Mouse (Mus musculus): ENCODE data around the gene Zfp799.
"Not testable (repeated sequence)": the region's sequence is repeated elsewhere in the genome, so short reads cannot be mapped to it uniquely, and the experiment has no call there.

The Zfp799 gene

DNA sequence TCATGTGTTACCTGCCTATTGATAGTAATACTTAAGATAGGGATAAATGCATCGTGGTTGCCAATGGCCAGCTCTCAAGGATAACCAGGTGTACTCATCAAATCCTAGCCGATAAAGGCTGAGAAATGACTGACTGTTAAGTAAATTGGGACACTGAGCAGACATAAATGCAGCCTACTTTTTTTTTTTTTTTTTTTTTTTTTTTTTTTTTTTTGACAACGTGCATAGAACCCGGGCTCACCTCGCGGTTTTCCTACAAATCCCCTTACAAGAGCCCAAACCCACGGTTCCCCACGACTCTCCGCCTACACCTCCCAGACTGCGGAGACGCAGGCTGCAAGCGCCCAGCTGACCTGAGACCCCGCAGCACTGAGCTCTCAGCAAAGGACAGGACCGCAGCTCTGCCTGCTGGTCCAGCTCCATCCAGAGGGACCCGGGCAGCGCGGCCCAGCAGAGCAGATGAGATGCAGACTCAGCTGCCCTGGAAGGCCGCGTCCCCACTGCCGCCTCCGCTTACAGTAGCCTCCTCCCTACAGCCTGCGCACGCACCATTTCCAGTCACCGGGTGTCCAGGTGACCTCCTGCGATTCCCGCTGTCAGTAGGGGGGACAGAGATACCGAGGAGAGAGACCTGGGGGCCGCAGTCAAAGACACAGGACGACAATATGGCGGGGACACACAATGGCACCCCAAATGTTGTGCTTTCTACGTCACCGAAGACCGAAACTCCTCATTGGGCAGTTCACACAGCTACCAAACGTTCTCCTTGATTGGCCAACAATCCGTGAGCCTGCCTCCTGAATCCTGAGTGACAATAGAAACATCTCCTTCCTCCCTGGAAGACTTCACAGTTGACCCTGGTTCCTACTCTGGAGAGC lies at the start of gene Zfp799:
TSS of gene Zfp799 (minus strand) at position 722 of the 878 bp plus-strand sequence.
- peak; percentile 73 to 76 for DNase-seq (ENCODE audit: low spot score in 2 of 2)

GRCm38 (mm10) chr17:32878773-32879172 lies 48.7 kb upstream of the Zfp799 start:
- no peak for DNase-seq (ENCODE audit: low spot score in 2 of 2)

- DNase-seq (ENCODE audit: low spot score in 2 of 2): no peak
Observed at GRCm38 (mm10) chr17:32877471-32878171, 47.6 kb upstream of the Zfp799 start.

- no peak for DNase-seq (ENCODE audit: low spot score in 2 of 2)
Observed at GRCm38 (mm10) chr17:32872696-32873095, 42.6 kb upstream of the Zfp799 start.

DNA sequence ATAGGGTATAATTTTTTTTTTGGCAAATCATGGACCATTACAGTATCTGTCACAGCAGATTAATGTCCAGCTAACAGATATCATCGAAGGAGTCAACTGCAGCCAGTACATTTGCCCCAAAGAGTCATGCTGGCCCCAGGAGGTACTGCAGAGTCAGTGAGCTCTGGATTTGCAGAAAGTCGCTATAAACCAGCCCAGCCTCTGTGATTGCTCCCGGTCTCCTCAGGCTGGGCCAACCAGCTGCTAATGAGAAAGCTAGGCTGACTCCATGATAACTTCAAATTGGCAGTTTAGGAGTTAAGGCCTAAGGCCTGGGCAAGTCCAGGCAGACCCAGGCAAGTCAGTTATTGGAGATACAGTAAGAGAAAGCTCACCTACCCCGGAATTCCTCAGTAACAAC lies 42.0 kb upstream of the Zfp799 start:
- DNase-seq (ENCODE audit: low spot score in 2 of 2): no peak

GRCm38 (mm10) chr17:32871483-32871882 lies 41.4 kb upstream of the Zfp799 start:
- no peak for DNase-seq (ENCODE audit: low spot score in 2 of 2)

GRCm38 (mm10) chr17:32867266-32867665 lies 37.2 kb upstream of the Zfp799 start:
- not testable (repeated sequence) for DNase-seq (ENCODE audit: low spot score in 2 of 2)

GRCm38 (mm10) chr17:32856713-32857112 lies 26.7 kb upstream of the Zfp799 start:
- DNase-seq (ENCODE audit: low spot score in 2 of 2): not testable (repeated sequence)

DNA sequence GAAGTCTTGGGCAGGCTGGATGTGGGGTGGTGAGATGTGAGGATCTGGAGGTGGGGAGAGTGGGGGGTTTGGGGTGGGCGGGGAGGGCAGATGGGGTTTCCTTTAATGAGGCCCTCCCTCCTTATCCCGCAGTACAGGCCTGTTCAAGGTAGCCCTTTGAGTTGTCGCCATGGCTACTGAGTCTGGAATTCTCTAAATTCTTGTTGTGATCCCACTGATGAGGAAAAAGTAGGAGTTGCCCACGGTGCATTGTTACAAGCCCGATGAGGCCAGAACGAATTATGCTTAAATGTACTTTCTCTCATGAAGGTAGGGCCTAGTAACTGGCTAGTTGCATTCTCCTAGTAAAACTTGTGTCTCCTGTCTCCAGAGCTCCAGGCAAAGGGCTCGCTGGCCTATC lies 21.5 kb upstream of the Zfp799 start:
- no peak for DNase-seq (ENCODE audit: low spot score in 2 of 2)

GRCm38 (mm10) chr17:32841388-32841787 lies 11.3 kb upstream of the Zfp799 start:
- DNase-seq (ENCODE audit: low spot score in 2 of 2): no peak

DNA sequence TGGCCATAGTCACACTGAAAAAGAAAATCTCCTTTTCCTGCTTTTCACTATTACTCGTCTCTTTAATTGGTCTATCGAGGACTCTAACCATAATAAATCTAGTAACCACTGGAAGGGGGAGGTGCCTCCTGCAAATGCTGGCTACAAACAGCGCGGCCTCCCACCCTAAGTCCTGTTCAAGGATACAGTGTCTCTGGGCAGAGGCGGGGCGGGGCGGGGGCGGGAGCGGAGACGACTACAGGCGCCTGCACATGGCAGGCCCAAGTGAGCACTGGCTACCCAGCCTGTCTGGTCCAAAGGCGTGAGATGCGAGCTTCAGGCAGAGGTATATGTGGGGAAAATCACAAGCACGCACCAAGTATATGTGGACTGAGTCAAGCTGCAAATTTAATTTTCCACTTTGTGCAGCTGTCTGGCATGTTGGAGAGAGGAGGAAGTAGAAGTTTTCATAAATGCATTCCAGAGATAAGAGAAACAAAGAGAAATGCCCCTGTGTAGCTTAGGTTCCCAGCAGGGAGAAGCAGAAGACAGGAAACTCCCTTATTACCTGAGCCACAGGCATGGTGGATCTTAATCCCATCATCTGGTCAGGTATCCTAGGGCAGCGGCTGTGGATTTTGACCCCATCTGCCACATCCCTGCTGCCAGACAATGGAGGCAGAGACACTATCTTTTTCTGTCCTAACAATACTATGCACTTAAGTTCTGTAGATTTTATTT lies 9.2 kb upstream of the Zfp799 start:
- DNase-seq (ENCODE audit: low spot score in 2 of 2): no peak

- no peak for DNase-seq (ENCODE audit: low spot score in 2 of 2)
Observed at GRCm38 (mm10) chr17:32830418-32830782, 339 bp upstream of the Zfp799 start.

- DNase-seq (ENCODE audit: low spot score in 2 of 2): no peak
Observed at GRCm38 (mm10) chr17:32816074-32816784, 13.8 kb downstream of the Zfp799 start.

GRCm38 (mm10) chr17:32814136-32814535 lies 15.9 kb downstream of the Zfp799 start:
- DNase-seq (ENCODE audit: low spot score in 2 of 2): no peak

DNA sequence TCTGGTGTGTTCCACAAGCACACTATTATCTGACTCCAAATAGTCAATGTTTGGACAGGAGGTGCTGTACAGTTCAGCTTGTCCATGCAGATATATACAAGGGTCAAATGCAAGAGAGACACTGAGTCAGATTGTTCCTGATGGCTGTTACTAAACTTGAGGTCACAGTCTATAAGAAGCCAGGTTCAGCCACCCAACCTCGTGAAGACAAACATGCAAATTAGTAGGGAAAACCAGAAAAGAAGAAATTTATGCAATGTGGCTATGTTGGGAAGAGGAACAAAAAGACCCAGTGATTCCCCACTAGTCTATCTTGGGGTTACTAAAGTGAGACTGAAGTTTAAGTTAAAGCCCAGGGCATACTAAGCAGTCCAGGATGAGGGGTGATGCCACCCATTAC lies 19.4 kb downstream of the Zfp799 start:
- no peak for DNase-seq (ENCODE audit: low spot score in 2 of 2)

GRCm38 (mm10) chr17:32809544-32810374 lies 20.3 kb downstream of the Zfp799 start, which contains the start of gene Zfp811:
Zfp811 (minus strand) TSS chr17:32809931.
- peak; percentile 45 to 49 for DNase-seq (ENCODE audit: low spot score in 2 of 2)

- no peak for DNase-seq (ENCODE audit: low spot score in 2 of 2)
Observed at GRCm38 (mm10) chr17:32808921-32809320, 21.1 kb downstream of the Zfp799 start.

DNA sequence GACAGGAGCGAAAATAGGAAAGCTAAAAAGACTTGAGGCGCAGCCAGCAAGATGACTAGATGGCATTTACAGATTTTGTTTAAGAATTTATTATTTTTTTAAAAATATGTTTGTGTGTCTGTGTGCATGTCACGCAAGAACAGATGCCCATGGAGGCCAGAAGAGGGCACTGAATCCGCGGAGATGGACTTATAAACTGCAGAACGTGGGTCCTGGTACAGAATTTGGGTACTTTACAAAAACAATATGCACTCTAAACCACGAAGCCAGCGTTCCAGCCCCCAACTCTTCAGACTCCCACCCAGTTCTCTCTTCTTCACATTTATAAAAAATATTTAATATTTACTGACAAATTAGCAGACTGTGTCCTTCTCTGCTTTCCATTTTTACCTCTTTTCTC lies 40.8 kb downstream of the Zfp799 start:
- no peak for DNase-seq (ENCODE audit: low spot score in 2 of 2)

DNA sequence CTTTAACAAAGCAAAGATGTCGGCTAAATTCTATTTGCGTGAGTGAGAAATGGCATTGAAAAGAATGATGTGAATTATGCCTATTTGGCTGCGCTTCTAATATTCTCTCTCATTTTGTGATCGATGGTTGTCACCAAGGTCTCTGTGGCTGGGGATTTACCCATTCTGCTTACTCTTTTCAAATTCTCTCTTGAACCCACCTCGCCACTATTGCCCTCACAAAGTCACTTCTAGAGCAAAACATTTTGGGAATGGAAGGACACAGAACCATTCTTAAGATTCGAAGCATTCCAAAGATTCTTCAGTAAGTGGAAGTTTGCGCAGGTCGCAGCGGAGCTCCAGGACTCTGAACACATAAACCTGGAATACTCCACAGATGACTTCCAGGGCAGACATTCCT lies 41.5 kb downstream of the Zfp799 start:
- DNase-seq (ENCODE audit: low spot score in 2 of 2): no peak

GRCm38 (mm10) chr17:32788094-32788559 lies 41.9 kb downstream of the Zfp799 start, which contains the start of gene Zfp871:
Zfp871 (minus strand) TSS chr17:32788287.
- DNase-seq (ENCODE audit: low spot score in 2 of 2): peak; percentile 86
